Mouse (Mus musculus): Measurements from ENCODE around the gene Abi1. TPM values are rescaled to one million over a fixed set of nuclear protein-coding genes. Genes with fewer than 3 reads are reported as not detected.

The Abi1 gene
- polyA plus RNA-seq, 1 experiment from 2014 or later, result 50.8 TPM

DNA sequence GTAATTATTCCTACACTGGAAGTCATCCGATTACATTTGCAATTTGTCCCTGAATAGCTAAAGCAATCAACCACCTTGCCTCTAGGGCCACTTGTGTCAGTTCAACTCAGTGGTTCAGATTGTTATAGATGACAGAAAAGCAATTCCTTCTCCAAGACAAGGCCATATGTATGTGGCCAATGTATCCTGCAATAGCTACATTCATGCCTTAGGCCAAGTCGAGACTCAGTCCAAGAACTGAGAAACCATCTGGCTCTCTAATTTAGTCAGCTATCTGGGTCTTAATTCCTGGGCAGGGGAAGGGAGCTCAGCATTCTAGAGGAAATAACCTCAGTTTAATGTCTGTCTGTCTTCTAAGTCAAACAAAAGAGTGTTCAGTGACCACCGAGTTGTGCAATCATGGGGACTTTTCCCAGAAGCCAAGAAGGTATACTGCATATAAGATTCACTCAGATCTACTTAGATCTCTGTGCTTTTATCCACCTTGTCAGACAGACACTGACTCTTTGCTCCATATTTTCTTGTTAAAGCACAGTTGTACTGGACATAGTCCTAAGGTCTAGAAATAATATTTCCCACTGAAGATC is 62.6 kb downstream of the Abi1 start:
- ATAC-seq (ENCODE audit: low read depth) (peak; percentile 33; the same call in 1 of the 2 replicates), DNase-seq (ENCODE audit: low spot score) (peak; percentile 7)
- no peak overlapping the region for H3K9ac ChIP-seq (ENCODE audit: low read depth, low read length)
- no peaks in the 10 kb centered on the region for H3K9me3 ChIP-seq (ENCODE audit: control insufficient read depth, low read length)
- H3K36me3 ChIP-seq (ENCODE audit: control insufficient read depth, insufficient read depth, low read length), result no peaks in the 10 kb centered on the region
- no peak overlapping the region for H3K4me2 ChIP-seq (ENCODE audit: low read depth, low read length)
- 0 out of 2 replicates have a peak, but pooled peaks cover 2% of the 10 kb centered on the region for H3K4me1 ChIP-seq (ENCODE audit: control insufficient read depth, insufficient read depth, low read length)
- no peak overlapping the region for H3K4me3 ChIP-seq (ENCODE audit: low read depth, low read length)
- no peaks in the 10 kb centered on the region for H3K27me3 ChIP-seq (replicated peaks; ENCODE audit: control insufficient read depth, insufficient read depth, low read length)
- WGBS, result 58% methylated on average over 3 of the region's 3 CpGs
- H3K27ac ChIP-seq (replicated peaks; ENCODE audit: low read depth, low read length), result no peak overlapping the region

GRCm38 (mm10) chr2:22962970-22963369 is 77.1 kb downstream of the Abi1 start:
- Histone ChIP-seq H3K36me3 (ENCODE audit: control insufficient read depth, insufficient read depth, low read length) (0 out of 2 replicates have a peak, but pooled peaks cover 11% of the 10 kb centered on the region), H3K4me1 (ENCODE audit: control insufficient read depth, insufficient read depth, low read length) (no peaks in the 10 kb centered on the region), H3K4me2 (ENCODE audit: low read depth, low read length) (no peak overlapping the region), H3K27me3 (replicated peaks; ENCODE audit: control insufficient read depth, insufficient read depth, low read length) (no peaks in the 10 kb centered on the region), H3K4me3 (ENCODE audit: low read depth, low read length) (no peak overlapping the region), H3K9me3 (ENCODE audit: control insufficient read depth, low read length) (no peaks in the 10 kb centered on the region), H3K9ac (ENCODE audit: low read depth, low read length) (no peak overlapping the region), H3K27ac (replicated peaks; ENCODE audit: low read depth, low read length) (no peak overlapping the region)
- DNase-seq (ENCODE audit: low spot score) (no peak), ATAC-seq (ENCODE audit: low read depth) (no peak)
- WGBS, result 89% methylated on average over 3 of the region's 3 CpGs

- Histone ChIP-seq H3K36me3 (ENCODE audit: control insufficient read depth, insufficient read depth, low read length) (0 out of 2 replicates have a peak, but pooled peaks cover 15% of the 10 kb centered on the region), H3K4me3 (ENCODE audit: low read depth, low read length) (no peak overlapping the region), H3K4me1 (ENCODE audit: control insufficient read depth, insufficient read depth, low read length) (no peaks in the 10 kb centered on the region), H3K9me3 (ENCODE audit: control insufficient read depth, low read length) (no peaks in the 10 kb centered on the region), H3K4me2 (ENCODE audit: low read depth, low read length) (no peak overlapping the region), H3K27me3 (replicated peaks; ENCODE audit: control insufficient read depth, insufficient read depth, low read length) (no peaks in the 10 kb centered on the region), H3K9ac (ENCODE audit: low read depth, low read length) (no peak overlapping the region), H3K27ac (replicated peaks; ENCODE audit: low read depth, low read length) (no peak overlapping the region)
- no peak for DNase-seq (ENCODE audit: low spot score)
- 92% methylated on average over 8 of the region's 8 CpGs for WGBS
- no peak for ATAC-seq (ENCODE audit: low read depth)
Observed at GRCm38 (mm10) chr2:22962242-22962641, 77.8 kb downstream of the Abi1 start.

DNA sequence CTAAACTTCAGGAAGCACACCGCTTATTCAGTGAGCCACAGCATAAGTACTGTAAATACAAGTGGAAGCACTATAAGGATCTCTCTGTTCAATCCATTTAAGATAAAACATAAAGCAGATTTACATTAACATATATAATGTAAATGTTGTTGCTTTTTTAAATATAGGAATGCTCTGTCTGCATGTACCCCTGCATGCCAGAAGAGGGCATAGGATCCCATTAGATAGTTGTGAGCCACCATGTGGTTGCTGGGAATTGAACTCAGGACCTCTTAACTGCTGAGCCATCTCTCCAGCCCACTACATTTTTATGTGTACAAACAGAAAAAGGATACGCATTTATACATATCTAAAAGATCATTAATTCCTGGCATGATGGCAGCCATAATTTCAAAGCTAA is 78.4 kb downstream of the Abi1 start:
- no peaks in the 10 kb centered on the region for H3K27me3 ChIP-seq (replicated peaks; ENCODE audit: control insufficient read depth, insufficient read depth, low read length)
- no peak overlapping the region for H3K9ac ChIP-seq (ENCODE audit: low read depth, low read length)
- H3K27ac ChIP-seq (replicated peaks; ENCODE audit: low read depth, low read length), result no peak overlapping the region
- DNase-seq (ENCODE audit: low spot score), result no peak
- H3K36me3 ChIP-seq (ENCODE audit: control insufficient read depth, insufficient read depth, low read length), result 0 out of 2 replicates have a peak, but pooled peaks cover 20% of the 10 kb centered on the region
- no peaks in the 10 kb centered on the region for H3K9me3 ChIP-seq (ENCODE audit: control insufficient read depth, low read length)
- no peak for ATAC-seq (ENCODE audit: low read depth)
- no peak overlapping the region for H3K4me3 ChIP-seq (ENCODE audit: low read depth, low read length)
- 98% methylated on average over 2 of the region's 2 CpGs for WGBS
- no peak overlapping the region for H3K4me2 ChIP-seq (ENCODE audit: low read depth, low read length)
- no peaks in the 10 kb centered on the region for H3K4me1 ChIP-seq (ENCODE audit: control insufficient read depth, insufficient read depth, low read length)

GRCm38 (mm10) chr2:22957415-22957814 is 82.6 kb downstream of the Abi1 start:
- Histone ChIP-seq H3K4me1 (ENCODE audit: control insufficient read depth, insufficient read depth, low read length) (no peaks in the 10 kb centered on the region), H3K36me3 (ENCODE audit: control insufficient read depth, insufficient read depth, low read length) (0 out of 2 replicates have a peak, but pooled peaks cover 20% of the 10 kb centered on the region), H3K4me2 (ENCODE audit: low read depth, low read length) (no peak overlapping the region), H3K9me3 (ENCODE audit: control insufficient read depth, low read length) (no peaks in the 10 kb centered on the region), H3K27me3 (replicated peaks; ENCODE audit: control insufficient read depth, insufficient read depth, low read length) (no peaks in the 10 kb centered on the region), H3K4me3 (ENCODE audit: low read depth, low read length) (no peak overlapping the region), H3K9ac (ENCODE audit: low read depth, low read length) (no peak overlapping the region), H3K27ac (replicated peaks; ENCODE audit: low read depth, low read length) (no peak overlapping the region)
- 92% methylated on average over 1 of the region's 1 CpGs for WGBS
- ATAC-seq (ENCODE audit: low read depth), result no peak
- DNase-seq (ENCODE audit: low spot score), result no peak

DNA sequence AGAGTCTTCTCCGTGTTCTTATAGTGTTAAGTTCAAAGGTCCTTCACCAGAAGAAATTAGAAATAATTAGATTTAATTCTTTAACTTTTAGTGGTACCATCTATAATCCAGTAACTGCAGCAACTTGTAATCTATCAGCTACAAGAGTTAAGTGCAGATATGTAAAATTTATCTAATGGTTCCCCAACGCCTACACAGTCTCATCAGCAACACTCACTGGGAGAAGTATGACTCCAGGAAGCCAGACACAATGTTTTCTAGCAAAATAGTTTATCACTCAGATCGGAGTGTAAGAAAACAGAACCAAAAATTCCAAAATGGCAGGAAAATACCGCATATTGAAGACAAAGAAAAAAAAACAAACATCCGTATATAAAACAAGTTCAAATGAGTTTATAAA is 84.1 kb downstream of the Abi1 start:
- no peak for DNase-seq (ENCODE audit: low spot score)
- Histone ChIP-seq H3K9ac (ENCODE audit: low read depth, low read length) (no peak overlapping the region), H3K36me3 (ENCODE audit: control insufficient read depth, insufficient read depth, low read length) (0 out of 2 replicates have a peak, but pooled peaks cover 19% of the 10 kb centered on the region), H3K4me1 (ENCODE audit: control insufficient read depth, insufficient read depth, low read length) (no peaks in the 10 kb centered on the region), H3K4me3 (ENCODE audit: low read depth, low read length) (no peak overlapping the region), H3K9me3 (ENCODE audit: control insufficient read depth, low read length) (no peaks in the 10 kb centered on the region), H3K27me3 (replicated peaks; ENCODE audit: control insufficient read depth, insufficient read depth, low read length) (no peaks in the 10 kb centered on the region), H3K27ac (replicated peaks; ENCODE audit: low read depth, low read length) (no peak overlapping the region), H3K4me2 (ENCODE audit: low read depth, low read length) (no peak overlapping the region)
- no peak for ATAC-seq (ENCODE audit: low read depth)
- 91% methylated on average over 5 of the region's 5 CpGs for WGBS

GRCm38 (mm10) chr2:22954278-22954677 is 85.8 kb downstream of the Abi1 start:
- 90% methylated on average over 4 of the region's 4 CpGs for WGBS
- Histone ChIP-seq H3K4me3 (ENCODE audit: low read depth, low read length) (no peak overlapping the region), H3K36me3 (ENCODE audit: control insufficient read depth, insufficient read depth, low read length) (0 out of 2 replicates have a peak, but pooled peaks cover 13% of the 10 kb centered on the region), H3K9ac (ENCODE audit: low read depth, low read length) (no peak overlapping the region), H3K27me3 (replicated peaks; ENCODE audit: control insufficient read depth, insufficient read depth, low read length) (no peaks in the 10 kb centered on the region), H3K27ac (replicated peaks; ENCODE audit: low read depth, low read length) (no peak overlapping the region), H3K9me3 (ENCODE audit: control insufficient read depth, low read length) (no peaks in the 10 kb centered on the region), H3K4me2 (ENCODE audit: low read depth, low read length) (no peak overlapping the region), H3K4me1 (ENCODE audit: control insufficient read depth, insufficient read depth, low read length) (no peaks in the 10 kb centered on the region)
- DNase-seq (ENCODE audit: low spot score) (no peak), ATAC-seq (ENCODE audit: low read depth) (no peak)

- peak; percentile 1 for DNase-seq (ENCODE audit: low spot score)
- Histone ChIP-seq H3K27me3 (replicated peaks; ENCODE audit: control insufficient read depth, insufficient read depth, low read length) (no peaks in the 10 kb centered on the region), H3K4me2 (ENCODE audit: low read depth, low read length) (no peak overlapping the region), H3K4me1 (ENCODE audit: control insufficient read depth, insufficient read depth, low read length) (no peaks in the 10 kb centered on the region), H3K9me3 (ENCODE audit: control insufficient read depth, low read length) (no peaks in the 10 kb centered on the region), H3K36me3 (ENCODE audit: control insufficient read depth, insufficient read depth, low read length) (peaks cover 15% of the 10 kb centered on the region), H3K27ac (replicated peaks; ENCODE audit: low read depth, low read length) (no peak overlapping the region), H3K4me3 (ENCODE audit: low read depth, low read length) (no peak overlapping the region), H3K9ac (ENCODE audit: low read depth, low read length) (no peak overlapping the region)
- 45% methylated on average over 4 of the region's 4 CpGs for WGBS
- no peak for ATAC-seq (ENCODE audit: low read depth)
Observed at GRCm38 (mm10) chr2:22949956-22950355, 90.1 kb downstream of the Abi1 start.

- no peak for ATAC-seq (ENCODE audit: low read depth)
- no peak overlapping the region for H3K9ac ChIP-seq (ENCODE audit: low read depth, low read length)
Observed at GRCm38 (mm10) chr2:22933556-22933955, 106.5 kb downstream of the Abi1 start.

More at GRCm38 (mm10) chr2:22933556-22933955, 106.5 kb downstream of the Abi1 start:
- Histone ChIP-seq H3K9me3 (ENCODE audit: control insufficient read depth, low read length) (no peaks in the 10 kb centered on the region), H3K4me2 (ENCODE audit: low read depth, low read length) (no peak overlapping the region), H3K27me3 (replicated peaks; ENCODE audit: control insufficient read depth, insufficient read depth, low read length) (no peaks in the 10 kb centered on the region), H3K4me3 (ENCODE audit: low read depth, low read length) (no peak overlapping the region), H3K27ac (replicated peaks; ENCODE audit: low read depth, low read length) (no peak overlapping the region), H3K4me1 (ENCODE audit: control insufficient read depth, insufficient read depth, low read length) (no peaks in the 10 kb centered on the region), H3K36me3 (ENCODE audit: control insufficient read depth, insufficient read depth, low read length) (peaks cover 24% of the 10 kb centered on the region)
- WGBS, result 86% methylated on average over 1 of the region's 1 CpGs
- DNase-seq (ENCODE audit: low spot score), result no peak
